Mouse (Mus musculus) ES-Bruce4 (cell line): Measurements from ENCODE around the gene Zscan10.

Source experiments
- CTCF ChIP-seq: IDR thresholded peaks from one replicate; pipeline ENCODE4 v1.8.1; 2011; ENCODE audit warnings: low read depth, low read length
- EP300 ChIP-seq: IDR thresholded peaks from 2 replicates; pipeline ENCODE4 v1.6.1; 2011; ENCODE audit warnings: low read depth, low read length; ENCODE audit not compliant: insufficient read depth
- POLR2A ChIP-seq: IDR thresholded peaks from one replicate; pipeline ENCODE4 v1.8.1; 2011; ENCODE audit warnings: low read length; ENCODE audit not compliant: insufficient read depth

DNA sequence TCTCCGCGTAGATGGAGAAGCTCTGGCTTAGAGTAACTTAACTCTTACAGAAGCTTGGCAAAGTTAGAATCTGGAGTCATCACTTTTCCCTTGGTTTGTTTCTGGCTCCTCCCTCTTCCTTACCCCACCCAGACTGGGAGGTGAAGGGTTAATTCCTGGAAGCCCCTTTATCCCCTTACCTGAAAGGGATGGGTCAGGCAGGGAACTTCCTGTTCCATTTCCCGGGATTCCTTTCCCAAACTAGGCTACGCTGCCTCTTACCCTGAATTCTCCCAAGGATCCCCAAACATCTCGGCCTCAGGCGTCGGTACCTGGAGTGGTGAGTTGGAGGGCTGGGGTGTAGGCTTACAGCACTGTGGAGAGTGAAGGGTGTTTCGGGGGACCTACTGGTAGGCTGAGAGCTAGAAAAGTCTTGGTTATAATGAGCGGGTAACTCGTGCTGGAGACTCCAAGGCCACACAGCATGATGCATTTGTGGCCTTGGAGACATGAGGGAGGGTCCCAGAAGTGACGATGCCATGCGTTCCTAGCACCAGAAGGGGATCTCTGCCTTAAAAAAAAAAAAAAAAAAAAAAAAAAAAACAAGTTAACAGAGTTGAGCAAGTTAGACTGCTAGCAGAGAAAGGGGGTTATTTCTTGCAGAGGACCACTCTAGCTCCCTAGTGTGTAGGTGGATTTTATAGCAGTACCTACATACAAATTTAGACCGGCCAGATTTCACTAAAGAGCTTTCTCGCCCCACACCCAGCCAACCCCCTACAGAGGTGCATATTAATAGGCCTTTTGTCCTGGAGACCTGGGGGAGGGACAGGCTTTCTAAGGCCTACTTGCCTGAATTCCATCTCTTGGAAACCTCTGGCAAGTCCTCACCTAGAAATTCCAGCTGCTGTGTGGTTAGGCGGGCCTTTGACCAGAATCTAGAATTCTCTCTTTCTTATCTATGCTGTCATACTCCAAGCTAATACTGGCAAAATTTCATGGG, at the start of gene Zscan10:
- TF ChIP-seq CTCF (no peak), EP300 (peak; percentile 64), POLR2A (no peak)
